In the genomic region with DNA sequence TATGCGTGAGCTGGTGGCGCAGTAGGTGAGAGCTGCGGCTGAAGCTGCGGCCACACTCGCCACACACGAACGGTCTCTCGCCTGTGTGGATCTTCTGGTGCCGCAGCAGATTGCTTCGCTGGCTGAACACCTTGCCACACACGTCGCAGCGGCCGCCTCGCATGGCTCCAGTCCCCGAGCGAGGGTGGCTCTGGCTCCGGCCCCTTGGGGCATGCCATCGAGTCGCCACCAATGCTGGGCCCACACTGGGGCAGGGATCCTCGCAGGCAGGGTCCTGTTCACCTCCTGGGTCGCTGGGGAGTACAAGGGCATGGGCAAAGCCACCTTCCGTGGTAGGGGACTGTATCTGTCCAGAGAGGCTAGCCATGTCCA, we compare ENCODE assay signal across 8 mouse cellular contexts. TPM values are rescaled to one million over a fixed set of nuclear protein-coding genes. Genes with fewer than 3 reads are reported as not detected.
DNase-seq lines count a peak whose midpoint lies in the region; ATAC-seq and TF ChIP-seq lines count a peak whose summit lies in the region.

No protein-coding gene starts in this region.

- H3K9me3 ChIP-seq in lung, embryonic 14.5 days (ENCODE audit: low read depth, low read length), result no peaks in the 10 kb centered on the region; the same call in 1 of the 2 replicates
- 0 out of 2 replicates have a peak, but pooled peaks cover 5% of the 10 kb centered on the region for H3K9me3 ChIP-seq in forebrain, embryonic 12.5 days
- no peaks in the 10 kb centered on the region for H3K9me3 ChIP-seq in intestine, postnatal 0 days (ENCODE audit: control insufficient read depth)
- no peaks in the 10 kb centered on the region for H3K9me3 ChIP-seq in neural tube, embryonic 14.5 days (ENCODE audit: control insufficient read depth, low read length)

- no peaks in the 10 kb centered on the region for H3K36me3 ChIP-seq in lung, embryonic 14.5 days (ENCODE audit: insufficient read depth)
- H3K36me3 ChIP-seq in forebrain, embryonic 12.5 days (replicated peaks), result no peaks in the 10 kb centered on the region
- H3K36me3 ChIP-seq in intestine, postnatal 0 days (ENCODE audit: control insufficient read depth, insufficient read depth), result no peaks in the 10 kb centered on the region
- H3K36me3 ChIP-seq in neural tube, embryonic 14.5 days (ENCODE audit: control insufficient read depth, insufficient read depth, low read length), result no peaks in the 10 kb centered on the region

- DNase-seq in lung, embryonic 14.5 days, result no peak
- DNase-seq in lung, postnatal 10 days, result no peak
- no peak for DNase-seq in right cerebral cortex, postnatal 14 days
- DNase-seq in layer of hippocampus, postnatal 25 days (ENCODE audit: extremely low spot score in 1 of 2, low spot score in 1 of 2), result no peak
- no peak for DNase-seq in adrenal gland, adult (ENCODE audit: inconsistent age in 2 of 2, low spot score in 1 of 2)

- peak; percentile 12; the same call in 1 of the 2 replicates for ATAC-seq in lung, embryonic 14.5 days (ENCODE audit: insufficient read depth)
- peak; percentile 31; the same call in 1 of the 2 replicates for ATAC-seq in forebrain, embryonic 12.5 days (ENCODE audit: low FRiP score)
- peak; percentile 9; the same call in 1 of the 2 replicates for ATAC-seq in intestine, postnatal 0 days
- no peak; the same call in none of the 2 replicates for ATAC-seq in neural tube, embryonic 14.5 days (ENCODE audit: low read depth)

- peak overlapping the region; percentile 91 for H3K4me2 ChIP-seq in lung, embryonic 14.5 days
- peak overlapping the region; percentile 85 for H3K4me2 ChIP-seq in forebrain, embryonic 12.5 days
- H3K4me2 ChIP-seq in intestine, postnatal 0 days (replicated peaks; ENCODE audit: low read depth), result peak overlapping the region; percentile 78
- H3K4me2 ChIP-seq in neural tube, embryonic 14.5 days (ENCODE audit: low read depth, low read length), result peak overlapping the region; percentile 87

- no peaks in the 10 kb centered on the region for H3K4me1 ChIP-seq in lung, embryonic 14.5 days (ENCODE audit: insufficient read depth)
- peaks cover 17% of the 10 kb centered on the region for H3K4me1 ChIP-seq in forebrain, embryonic 12.5 days
- H3K4me1 ChIP-seq in intestine, postnatal 0 days (replicated peaks; ENCODE audit: control insufficient read depth, insufficient read depth, low read length), result peaks cover 9% of the 10 kb centered on the region; the same call in 1 of the 2 replicates
- 0 out of 2 replicates have a peak, but pooled peaks cover 8% of the 10 kb centered on the region for H3K4me1 ChIP-seq in neural tube, embryonic 14.5 days (ENCODE audit: control insufficient read depth, insufficient read depth, low read length)

- peak overlapping the region; percentile 53 for H3K9ac ChIP-seq in lung, embryonic 14.5 days
- H3K9ac ChIP-seq in forebrain, embryonic 12.5 days, result peak overlapping the region; percentile 73
- peak overlapping the region; percentile 31; the same call in 1 of the 2 replicates for H3K9ac ChIP-seq in intestine, postnatal 0 days (ENCODE audit: low read depth, low read length)
- H3K9ac ChIP-seq in neural tube, embryonic 14.5 days (replicated peaks; ENCODE audit: low read depth, low read length), result peak overlapping the region; percentile 72

- peaks cover 30% of the 10 kb centered on the region for H3K27me3 ChIP-seq in lung, embryonic 14.5 days (ENCODE audit: insufficient read depth, low read length)
- peaks cover 53% of the 10 kb centered on the region for H3K27me3 ChIP-seq in forebrain, embryonic 12.5 days
- H3K27me3 ChIP-seq in intestine, postnatal 0 days (replicated peaks; ENCODE audit: control insufficient read depth, insufficient read depth, low read length), result peaks cover 29% of the 10 kb centered on the region
- peaks cover 18% of the 10 kb centered on the region for H3K27me3 ChIP-seq in neural tube, embryonic 14.5 days (ENCODE audit: control insufficient read depth, insufficient read depth, low read length)

- TF ChIP-seq CTCF in lung, embryonic 14.5 days (IDR thresholded peaks at IDR 0.05; ENCODE audit: low read depth), result no peak
- no peak for TF ChIP-seq CTCF in intestine, postnatal 0 days (IDR thresholded peaks at IDR 0.05; ENCODE audit: low read depth)

- 4% methylated on average over 23 of the region's 23 CpGs for WGBS in lung, embryonic 14.5 days
- WGBS in forebrain, embryonic 12.5 days, result 3% methylated on average over 23 of the region's 23 CpGs
- 5% methylated on average over 23 of the region's 23 CpGs for WGBS in intestine, postnatal 0 days
- WGBS in neural tube, embryonic 14.5 days, result 3% methylated on average over 23 of the region's 23 CpGs

- no peak overlapping the region for H3K27ac ChIP-seq in lung, embryonic 14.5 days (ENCODE audit: low read depth)
- H3K27ac ChIP-seq in forebrain, embryonic 12.5 days, result no peak overlapping the region
- H3K27ac ChIP-seq in intestine, postnatal 0 days (ENCODE audit: low read depth, low read length), result no peak overlapping the region
- peak overlapping the region; percentile 71 for H3K27ac ChIP-seq in neural tube, embryonic 14.5 days (ENCODE audit: low read depth, low read length)

- peak overlapping the region; percentile 49 for H3K4me3 ChIP-seq in lung, embryonic 14.5 days (ENCODE audit: low read depth, low read length)
- H3K4me3 ChIP-seq in forebrain, embryonic 12.5 days (replicated peaks), result peak overlapping the region; percentile 48
- H3K4me3 ChIP-seq in intestine, postnatal 0 days (ENCODE audit: low read depth, low read length), result peak overlapping the region; percentile 46
- peak overlapping the region; percentile 44 for H3K4me3 ChIP-seq in neural tube, embryonic 14.5 days (ENCODE audit: low read depth, low read length)

RNA-seq across cellular contexts. Expression of a gene that starts 6.2 kb away (rescaled TPM):
- polyA plus RNA-seq in lung, embryonic 14.5 days (2014; fragmentation: Nextera tagmentation; extraction: Ambion mirVana), result 150 and 168 TPM in 2 replicates
- polyA plus RNA-seq in forebrain, embryonic 12.5 days (2016; fragmentation: Nextera tagmentation; extraction: Ambion mirVana), result 107 and 154 TPM in 2 replicates
- polyA plus RNA-seq in intestine, postnatal 0 days (2015; fragmentation: Nextera tagmentation; extraction: Ambion mirVana), result 96.8 and 107 TPM in 2 replicates
- 142 and 146 TPM in 2 replicates for polyA plus RNA-seq in neural tube, embryonic 14.5 days (2014; fragmentation: Nextera tagmentation; extraction: Ambion mirVana)
- 100 to 1,000 TPM; 197 to 209 TPM for total RNA-seq in layer of hippocampus, postnatal 25 days (2021)

RNA-seq across cellular contexts. Expression of a gene that starts 9.6 kb away (rescaled TPM):
- polyA plus RNA-seq in lung, embryonic 14.5 days (2014; fragmentation: Nextera tagmentation; extraction: Ambion mirVana), result 123 and 128 TPM in 2 replicates
- 127 and 132 TPM in 2 replicates for polyA plus RNA-seq in forebrain, embryonic 12.5 days (2016; fragmentation: Nextera tagmentation; extraction: Ambion mirVana)
- polyA plus RNA-seq in intestine, postnatal 0 days (2015; fragmentation: Nextera tagmentation; extraction: Ambion mirVana), result 323 and 329 TPM in 2 replicates
- polyA plus RNA-seq in neural tube, embryonic 14.5 days (2014; fragmentation: Nextera tagmentation; extraction: Ambion mirVana), result 196 and 199 TPM in 2 replicates
- total RNA-seq in layer of hippocampus, postnatal 25 days (2021), result 100 to 1,000 TPM; 128 to 149 TPM

RNA-seq across cellular contexts. Expression of a gene that starts 10.3 kb away (rescaled TPM):
- 2.3 and 3.3 TPM in 2 replicates for polyA plus RNA-seq in lung, embryonic 14.5 days (2014; fragmentation: Nextera tagmentation; extraction: Ambion mirVana)
- 5.3 and 5.4 TPM in 2 replicates for polyA plus RNA-seq in forebrain, embryonic 12.5 days (2016; fragmentation: Nextera tagmentation; extraction: Ambion mirVana)
- 0.83 and 1.1 TPM in 2 replicates for polyA plus RNA-seq in intestine, postnatal 0 days (2015; fragmentation: Nextera tagmentation; extraction: Ambion mirVana)
- 8.4 and 9.0 TPM in 2 replicates for polyA plus RNA-seq in neural tube, embryonic 14.5 days (2014; fragmentation: Nextera tagmentation; extraction: Ambion mirVana)
- total RNA-seq in layer of hippocampus, postnatal 25 days (2021), result 10 to 100 TPM; 12.8 to 18.0 TPM

RNA-seq across cellular contexts. Expression of a gene that starts 34.4 kb away (rescaled TPM):
- polyA plus RNA-seq in lung, embryonic 14.5 days (2014; fragmentation: Nextera tagmentation; extraction: Ambion mirVana), result 29.8 and 30.4 TPM in 2 replicates
- polyA plus RNA-seq in forebrain, embryonic 12.5 days (2016; fragmentation: Nextera tagmentation; extraction: Ambion mirVana), result 34.9 and 35.9 TPM in 2 replicates
- 11.2 and 11.6 TPM in 2 replicates for polyA plus RNA-seq in intestine, postnatal 0 days (2015; fragmentation: Nextera tagmentation; extraction: Ambion mirVana)
- 36.0 and 40.5 TPM in 2 replicates for polyA plus RNA-seq in neural tube, embryonic 14.5 days (2014; fragmentation: Nextera tagmentation; extraction: Ambion mirVana)
- 10 to 100 TPM; 34.4 to 35.3 TPM for total RNA-seq in layer of hippocampus, postnatal 25 days (2021)

RNA-seq across cellular contexts. Expression of a gene that starts 45.3 kb away (rescaled TPM):
- polyA plus RNA-seq in lung, embryonic 14.5 days (2014; fragmentation: Nextera tagmentation; extraction: Ambion mirVana), result 458 and 511 TPM in 2 replicates
- 370 and 396 TPM in 2 replicates for polyA plus RNA-seq in forebrain, embryonic 12.5 days (2016; fragmentation: Nextera tagmentation; extraction: Ambion mirVana)
- polyA plus RNA-seq in intestine, postnatal 0 days (2015; fragmentation: Nextera tagmentation; extraction: Ambion mirVana), result 82.8 and 85.3 TPM in 2 replicates
- polyA plus RNA-seq in neural tube, embryonic 14.5 days (2014; fragmentation: Nextera tagmentation; extraction: Ambion mirVana), result 251 and 280 TPM in 2 replicates
- total RNA-seq in layer of hippocampus, postnatal 25 days (2021), result 100 to 1,000 TPM; 236 to 250 TPM
